Mouse (Mus musculus): ENCODE data around the gene Rnf113a2.

- TF ChIP-seq CTCF (IDR thresholded peaks at IDR 0.05; ENCODE audit: extremely low read depth, insufficient read depth, insufficient read length, insufficient replicate concordance) (no peak), POLR2A (IDR thresholded peaks at IDR 0.05; ENCODE audit: low read depth, low read length) (no peak)
Measured at GRCm38 (mm10) chr12:84373831-84374481, 43.0 kb upstream of the Rnf113a2 start.
